18 mouse cellular contexts compared by ENCODE assay signal in genomic region chr13:58515635-58516034, GRCm38 (mm10).
"Had no signal": no experiment of that assay in that cellular context is flagged by ENCODE, and none has a peak within 500 bp of the region (broad histone marks: within the 10 kb centered on the region; RNA-seq: fewer than 3 reads in every experiment).

No protein-coding gene starts in this region.

- H3K4me2 ChIP-seq: liver, embryonic 15.5 days; lung, embryonic 14.5 days; midbrain, embryonic 12.5 days; neural tube, embryonic 13.5 days; neural tube, embryonic 15.5 days; stomach, embryonic 15.5 days had no signal

- DNase-seq: lung, adult 18-20 months; lung, embryonic 14.5 days; lung, postnatal 10 days; lung, postnatal 4 days; midbrain, embryonic 14.5 days; right cerebral cortex, adult 18-20 months; thymus, adult 2 months; thymus, postnatal 25 days; thymus, postnatal 4 days had no signal

- ATAC-seq: midbrain, embryonic 16.5 days had no signal

- H3K9me3 ChIP-seq: liver, embryonic 15.5 days; midbrain, embryonic 10.5 days; midbrain, embryonic 12.5 days; neural tube, embryonic 13.5 days; neural tube, embryonic 15.5 days; stomach, embryonic 15.5 days had no signal

- H3K27me3 ChIP-seq: liver, embryonic 15.5 days; midbrain, embryonic 12.5 days; neural tube, embryonic 13.5 days; neural tube, embryonic 15.5 days; stomach, embryonic 15.5 days had no signal

- H3K4me3 ChIP-seq: liver, embryonic 15.5 days; midbrain, embryonic 10.5 days; midbrain, embryonic 12.5 days; myocyte; neural tube, embryonic 13.5 days; neural tube, embryonic 15.5 days; stomach, embryonic 15.5 days had no signal

- H3K9ac ChIP-seq: liver, embryonic 15.5 days; lung, embryonic 14.5 days; midbrain, embryonic 12.5 days; neural tube, embryonic 13.5 days; neural tube, embryonic 15.5 days; stomach, embryonic 15.5 days had no signal

- H3K4me1 ChIP-seq: midbrain, embryonic 12.5 days; neural tube, embryonic 13.5 days; neural tube, embryonic 15.5 days; stomach, embryonic 15.5 days had no signal

- H3K27ac ChIP-seq: liver, embryonic 15.5 days; midbrain, embryonic 10.5 days; midbrain, embryonic 12.5 days; neural tube, embryonic 13.5 days; neural tube, embryonic 15.5 days; stomach, embryonic 15.5 days; stomach, postnatal 0 days had no signal

- H3K36me3 ChIP-seq: liver, embryonic 15.5 days; midbrain, embryonic 10.5 days; midbrain, embryonic 12.5 days; neural tube, embryonic 13.5 days; neural tube, embryonic 15.5 days; stomach, embryonic 15.5 days had no signal
